Mouse (Mus musculus): ENCODE measurements at regions not wholly inside any gene's neighbourhood (a gene's known extent, or its start where the extent isn't known, plus 50 kb on each side); places are given as distances from the start of the nearest gene placed in this dataset.

DNA sequence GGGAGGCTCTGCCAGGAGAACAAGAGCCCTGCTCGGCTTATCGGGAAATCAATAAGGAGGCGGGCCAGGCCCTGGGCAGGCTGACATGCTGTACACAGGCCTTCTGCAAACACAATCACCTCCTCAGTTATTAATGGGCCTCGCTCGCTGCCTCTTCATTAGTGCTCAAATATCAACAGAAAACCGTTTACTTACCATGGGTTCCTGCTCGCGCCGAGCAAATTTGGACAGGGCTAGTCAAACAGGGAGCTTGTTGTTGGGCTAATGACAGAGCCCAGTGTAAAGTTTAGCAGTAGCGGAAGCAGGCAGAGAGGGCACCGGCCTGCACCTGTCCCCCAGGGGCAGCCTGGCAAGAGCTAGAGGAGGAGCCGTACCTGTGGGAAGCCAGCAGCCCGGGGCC, 111.3 kb upstream of the 4931429L15Rik start:
- Histone ChIP-seq H3K36me3 (ENCODE audit: control insufficient read depth, insufficient read depth, low read length) (no peaks in the 10 kb centered on the region), H3K4me2 (ENCODE audit: low read depth, low read length) (no peak overlapping the region), H3K4me1 (ENCODE audit: control insufficient read depth, insufficient read depth, low read length) (no peaks in the 10 kb centered on the region), H3K27me3 (ENCODE audit: control insufficient read depth, insufficient read depth, low read length) (no peaks in the 10 kb centered on the region), H3K27ac (ENCODE audit: low read length) (no peak overlapping the region), H3K9me3 (replicated peaks; ENCODE audit: control insufficient read depth, low read length) (peaks cover 5% of the 10 kb centered on the region), H3K9ac (ENCODE audit: low read length) (no peak overlapping the region), H3K4me3 (replicated peaks; ENCODE audit: low read length) (no peak overlapping the region)
- 38% methylated on average over 13 of the region's 13 CpGs for WGBS
- peak; percentile 87 for ATAC-seq (ENCODE audit: insufficient read depth, low FRiP score)

- Histone ChIP-seq H3K9me3 (replicated peaks; ENCODE audit: control insufficient read depth, low read length) (no peaks in the 10 kb centered on the region), H3K27me3 (ENCODE audit: control insufficient read depth, insufficient read depth, low read length) (no peaks in the 10 kb centered on the region), H3K9ac (ENCODE audit: low read length) (no peak overlapping the region), H3K4me1 (ENCODE audit: control insufficient read depth, insufficient read depth, low read length) (no peaks in the 10 kb centered on the region), H3K27ac (ENCODE audit: low read length) (no peak overlapping the region), H3K36me3 (ENCODE audit: control insufficient read depth, insufficient read depth, low read length) (no peaks in the 10 kb centered on the region), H3K4me3 (replicated peaks; ENCODE audit: low read length) (no peak overlapping the region), H3K4me2 (ENCODE audit: low read depth, low read length) (no peak overlapping the region)
- 48% methylated on average over 12 of the region's 12 CpGs for WGBS
- no peak for ATAC-seq (ENCODE audit: insufficient read depth, low FRiP score)
Measured at GRCm38 (mm10) chr9:46423184-46423967, 103.6 kb upstream of the 4931429L15Rik start.

DNA sequence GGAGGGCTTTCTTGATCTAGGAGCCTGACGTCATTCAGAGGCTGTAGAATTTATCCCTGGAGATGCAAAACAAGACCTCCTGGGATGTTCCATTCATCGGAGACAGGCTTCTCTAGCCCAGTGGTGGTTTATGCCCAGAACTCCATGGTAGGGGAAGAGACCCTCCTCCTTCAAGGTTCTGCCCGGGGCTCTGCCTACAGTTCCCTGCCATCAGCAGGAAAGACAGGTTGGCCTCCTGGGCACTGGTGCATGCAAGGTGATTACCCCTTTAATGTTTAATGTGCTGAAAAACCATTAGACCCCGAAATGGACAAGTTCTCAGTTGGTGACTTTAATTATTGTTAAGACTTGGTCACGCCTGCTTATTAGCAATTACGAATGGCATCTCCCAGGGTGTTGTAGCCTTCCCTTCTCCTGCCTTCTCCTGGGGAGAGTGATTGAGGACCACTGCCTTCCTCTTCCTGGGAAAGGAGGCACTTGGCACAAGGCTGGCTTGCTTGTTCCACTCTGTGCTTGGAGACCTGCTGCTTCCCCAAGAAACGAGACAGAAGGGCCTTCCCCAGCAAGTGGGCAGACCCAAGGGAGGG, 102.0 kb upstream of the 4931429L15Rik start:
- Histone ChIP-seq H3K4me3 (replicated peaks; ENCODE audit: low read length) (no peak overlapping the region), H3K36me3 (ENCODE audit: control insufficient read depth, insufficient read depth, low read length) (no peaks in the 10 kb centered on the region), H3K4me2 (ENCODE audit: low read depth, low read length) (no peak overlapping the region), H3K4me1 (ENCODE audit: control insufficient read depth, insufficient read depth, low read length) (no peaks in the 10 kb centered on the region), H3K9me3 (replicated peaks; ENCODE audit: control insufficient read depth, low read length) (no peaks in the 10 kb centered on the region), H3K9ac (ENCODE audit: low read length) (no peak overlapping the region), H3K27ac (ENCODE audit: low read length) (no peak overlapping the region), H3K27me3 (ENCODE audit: control insufficient read depth, insufficient read depth, low read length) (no peaks in the 10 kb centered on the region)
- no peak for ATAC-seq (ENCODE audit: insufficient read depth, low FRiP score)
- WGBS, result 65% methylated on average over 7 of the region's 7 CpGs

DNA sequence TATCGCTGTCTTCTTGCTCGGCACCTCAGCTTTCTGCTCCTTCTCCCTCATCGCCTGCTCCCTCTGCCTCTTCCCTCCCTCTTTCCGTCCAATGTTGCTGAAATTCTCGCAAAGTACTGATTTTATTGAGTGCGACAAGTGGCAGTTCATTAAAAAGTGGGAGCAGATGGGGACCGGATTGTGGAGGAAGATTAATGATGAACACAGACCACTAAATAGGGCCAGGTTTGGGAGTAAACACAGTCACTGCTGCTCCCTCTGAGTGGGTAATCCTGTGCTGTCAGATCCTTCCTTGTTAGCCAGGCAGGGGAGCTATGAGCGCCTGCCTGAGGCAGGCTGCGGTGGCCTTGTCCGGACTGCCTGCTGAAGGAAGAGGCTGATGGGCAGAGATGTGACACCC, 91.9 kb upstream of the 4931429L15Rik start:
- Histone ChIP-seq H3K9ac (ENCODE audit: low read length) (no peak overlapping the region), H3K4me3 (replicated peaks; ENCODE audit: low read length) (no peak overlapping the region), H3K27me3 (ENCODE audit: control insufficient read depth, insufficient read depth, low read length) (no peaks in the 10 kb centered on the region), H3K27ac (ENCODE audit: low read length) (no peak overlapping the region), H3K9me3 (replicated peaks; ENCODE audit: control insufficient read depth, low read length) (no peaks in the 10 kb centered on the region), H3K36me3 (ENCODE audit: control insufficient read depth, insufficient read depth, low read length) (no peaks in the 10 kb centered on the region), H3K4me2 (ENCODE audit: low read depth, low read length) (no peak overlapping the region), H3K4me1 (ENCODE audit: control insufficient read depth, insufficient read depth, low read length) (no peaks in the 10 kb centered on the region)
- WGBS, result 76% methylated on average over 10 of the region's 10 CpGs
- ATAC-seq (ENCODE audit: insufficient read depth, low FRiP score), result no peak

DNA sequence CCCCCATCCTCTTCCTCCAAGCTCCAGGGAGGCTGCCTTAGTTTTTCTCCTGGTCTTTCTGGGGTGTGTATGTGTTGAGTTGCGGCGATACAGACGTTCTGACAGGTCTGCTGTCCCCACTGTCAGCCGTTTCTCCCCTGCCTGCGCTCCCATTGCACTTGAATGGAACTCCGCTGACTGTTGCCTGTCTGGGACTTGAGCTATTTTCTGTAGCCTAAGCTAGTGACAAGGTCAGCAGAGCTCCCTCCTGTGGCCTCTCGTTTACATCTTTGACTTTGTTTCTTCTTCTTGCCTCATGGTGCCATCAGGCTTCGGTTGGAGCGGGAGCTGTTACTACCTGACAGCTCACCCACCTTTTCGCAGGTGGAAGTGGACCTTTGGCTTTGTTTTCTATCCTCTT, 89.0 kb upstream of the 4931429L15Rik start:
- Histone ChIP-seq H3K9me3 (replicated peaks; ENCODE audit: control insufficient read depth, low read length) (no peaks in the 10 kb centered on the region), H3K27ac (ENCODE audit: low read length) (no peak overlapping the region), H3K4me3 (replicated peaks; ENCODE audit: low read length) (no peak overlapping the region), H3K9ac (ENCODE audit: low read length) (no peak overlapping the region), H3K27me3 (ENCODE audit: control insufficient read depth, insufficient read depth, low read length) (no peaks in the 10 kb centered on the region), H3K4me1 (ENCODE audit: control insufficient read depth, insufficient read depth, low read length) (no peaks in the 10 kb centered on the region), H3K4me2 (ENCODE audit: low read depth, low read length) (no peak overlapping the region), H3K36me3 (ENCODE audit: control insufficient read depth, insufficient read depth, low read length) (no peaks in the 10 kb centered on the region)
- ATAC-seq (ENCODE audit: insufficient read depth, low FRiP score), result no peak
- WGBS, result 74% methylated on average over 10 of the region's 10 CpGs

DNA sequence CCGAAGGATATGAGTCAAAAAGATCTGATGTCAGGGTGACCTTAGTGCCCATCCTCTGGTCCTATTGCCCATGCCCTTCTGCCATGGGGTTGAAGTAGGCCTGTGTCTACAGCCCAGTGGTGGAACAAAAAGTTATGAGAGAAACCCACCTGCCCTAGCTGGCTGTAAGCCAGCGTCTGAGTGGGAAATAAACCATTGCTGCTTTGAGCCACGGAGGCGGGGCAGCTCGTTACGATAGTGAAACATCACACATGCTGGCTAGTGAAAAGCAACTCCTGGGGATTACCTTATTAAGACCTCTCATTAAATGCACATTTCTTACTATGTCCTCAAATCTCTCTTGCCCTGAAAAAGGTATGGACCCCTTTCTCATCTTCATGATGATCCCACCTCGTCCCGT, 86.8 kb upstream of the 4931429L15Rik start:
- no peak overlapping the region for H3K4me3 ChIP-seq (replicated peaks; ENCODE audit: low read length)
- H3K27ac ChIP-seq (ENCODE audit: low read length), result no peak overlapping the region
- H3K27me3 ChIP-seq (ENCODE audit: control insufficient read depth, insufficient read depth, low read length), result no peaks in the 10 kb centered on the region
- H3K36me3 ChIP-seq (ENCODE audit: control insufficient read depth, insufficient read depth, low read length), result no peaks in the 10 kb centered on the region
- no peaks in the 10 kb centered on the region for H3K9me3 ChIP-seq (replicated peaks; ENCODE audit: control insufficient read depth, low read length)
- H3K4me2 ChIP-seq (ENCODE audit: low read depth, low read length), result no peak overlapping the region
- WGBS, result 69% methylated on average over 8 of the region's 8 CpGs
- H3K4me1 ChIP-seq (ENCODE audit: control insufficient read depth, insufficient read depth, low read length), result no peaks in the 10 kb centered on the region
- H3K9ac ChIP-seq (ENCODE audit: low read length), result no peak overlapping the region
- ATAC-seq (ENCODE audit: insufficient read depth, low FRiP score), result no peak

GRCm38 (mm10) chr9:46396591-46396990, 76.8 kb upstream of the 4931429L15Rik start:
- Histone ChIP-seq H3K36me3 (ENCODE audit: control insufficient read depth, insufficient read depth, low read length) (no peaks in the 10 kb centered on the region), H3K9ac (ENCODE audit: low read length) (no peak overlapping the region), H3K27ac (ENCODE audit: low read length) (no peak overlapping the region), H3K4me3 (replicated peaks; ENCODE audit: low read length) (no peak overlapping the region), H3K9me3 (replicated peaks; ENCODE audit: control insufficient read depth, low read length) (no peaks in the 10 kb centered on the region), H3K4me2 (ENCODE audit: low read depth, low read length) (no peak overlapping the region), H3K27me3 (ENCODE audit: control insufficient read depth, insufficient read depth, low read length) (peaks cover 14% of the 10 kb centered on the region), H3K4me1 (ENCODE audit: control insufficient read depth, insufficient read depth, low read length) (no peaks in the 10 kb centered on the region)
- 75% methylated on average over 7 of the region's 7 CpGs for WGBS
- ATAC-seq (ENCODE audit: insufficient read depth, low FRiP score), result no peak

GRCm38 (mm10) chr9:46395156-46395765, 75.5 kb upstream of the 4931429L15Rik start:
- no peak overlapping the region for H3K4me2 ChIP-seq (ENCODE audit: low read depth, low read length)
- H3K36me3 ChIP-seq (ENCODE audit: control insufficient read depth, insufficient read depth, low read length), result no peaks in the 10 kb centered on the region
- peaks cover 14% of the 10 kb centered on the region for H3K27me3 ChIP-seq (ENCODE audit: control insufficient read depth, insufficient read depth, low read length)
- ATAC-seq (ENCODE audit: insufficient read depth, low FRiP score), result no peak
- no peak overlapping the region for H3K9ac ChIP-seq (ENCODE audit: low read length)
- H3K4me1 ChIP-seq (ENCODE audit: control insufficient read depth, insufficient read depth, low read length), result no peaks in the 10 kb centered on the region
- no peak overlapping the region for H3K4me3 ChIP-seq (replicated peaks; ENCODE audit: low read length)
- WGBS, result 52% methylated on average over 14 of the region's 14 CpGs
- no peaks in the 10 kb centered on the region for H3K9me3 ChIP-seq (replicated peaks; ENCODE audit: control insufficient read depth, low read length)
- H3K27ac ChIP-seq (ENCODE audit: low read length), result no peak overlapping the region

- H3K27me3 ChIP-seq (ENCODE audit: control insufficient read depth, insufficient read depth, low read length), result peaks cover 14% of the 10 kb centered on the region
- no peaks in the 10 kb centered on the region for H3K36me3 ChIP-seq (ENCODE audit: control insufficient read depth, insufficient read depth, low read length)
- no peak for ATAC-seq (ENCODE audit: insufficient read depth, low FRiP score)
- no peaks in the 10 kb centered on the region for H3K9me3 ChIP-seq (replicated peaks; ENCODE audit: control insufficient read depth, low read length)
- no peaks in the 10 kb centered on the region for H3K4me1 ChIP-seq (ENCODE audit: control insufficient read depth, insufficient read depth, low read length)
- H3K9ac ChIP-seq (ENCODE audit: low read length), result no peak overlapping the region
- no peak overlapping the region for H3K27ac ChIP-seq (ENCODE audit: low read length)
- no peak overlapping the region for H3K4me2 ChIP-seq (ENCODE audit: low read depth, low read length)
- whole genome bisulfite sequencing, result 83% methylated on average over 7 of the region's 7 CpGs
- H3K4me3 ChIP-seq (replicated peaks; ENCODE audit: low read length), result no peak overlapping the region
Measured at GRCm38 (mm10) chr9:46394239-46394638, 74.5 kb upstream of the 4931429L15Rik start.
